Mouse (Mus musculus) left cerebral cortex, postnatal 36 days (tissue): ENCODE measurements around the gene Tmem95. TPM values are rescaled to one million over a fixed set of nuclear protein-coding genes. Genes with fewer than 3 reads are reported as not detected.
A peak's percentile ranks its signal among the peaks of the same experiment; 100 is the strongest.
"Not testable (repeated sequence)": the region's sequence is repeated elsewhere in the genome, so short reads cannot be mapped to it uniquely, and the experiment has no call there.

ENCODE experiments used
- DNase-seq, 2 experiments: peaks; one replicate each; pipeline ENCODE4 v3.0.0; 2021 to 2022; ENCODE audit warnings: low spot score in 2 of 2, mixed read lengths in 1 of 2
- intact Hi-C: fragments of 180-260 bp; cut with DNase I; formaldehyde crosslinking; loops from one replicate; pipeline ENCODE4 v1.15.1; 2025
- total RNA-seq, 2 experiments: library from RNA; stranded (reverse); gene quantifications; 2 replicates each; pipeline ENCODE4 v1.2.3; 2021

The Tmem95 gene
- total RNA-seq, 2 experiments from 2014 or later = not detected

GRCm38 (mm10) chr11:69883527-69884151 lies 5.8 kb upstream of the Tmem95 start:
- DNase-seq = no peak
- intact Hi-C loops = no loop called here

GRCm38 (mm10) chr11:69883066-69883465 lies 5.2 kb upstream of the Tmem95 start:
- no peak for DNase-seq
- intact Hi-C loops = no loop called here

DNA sequence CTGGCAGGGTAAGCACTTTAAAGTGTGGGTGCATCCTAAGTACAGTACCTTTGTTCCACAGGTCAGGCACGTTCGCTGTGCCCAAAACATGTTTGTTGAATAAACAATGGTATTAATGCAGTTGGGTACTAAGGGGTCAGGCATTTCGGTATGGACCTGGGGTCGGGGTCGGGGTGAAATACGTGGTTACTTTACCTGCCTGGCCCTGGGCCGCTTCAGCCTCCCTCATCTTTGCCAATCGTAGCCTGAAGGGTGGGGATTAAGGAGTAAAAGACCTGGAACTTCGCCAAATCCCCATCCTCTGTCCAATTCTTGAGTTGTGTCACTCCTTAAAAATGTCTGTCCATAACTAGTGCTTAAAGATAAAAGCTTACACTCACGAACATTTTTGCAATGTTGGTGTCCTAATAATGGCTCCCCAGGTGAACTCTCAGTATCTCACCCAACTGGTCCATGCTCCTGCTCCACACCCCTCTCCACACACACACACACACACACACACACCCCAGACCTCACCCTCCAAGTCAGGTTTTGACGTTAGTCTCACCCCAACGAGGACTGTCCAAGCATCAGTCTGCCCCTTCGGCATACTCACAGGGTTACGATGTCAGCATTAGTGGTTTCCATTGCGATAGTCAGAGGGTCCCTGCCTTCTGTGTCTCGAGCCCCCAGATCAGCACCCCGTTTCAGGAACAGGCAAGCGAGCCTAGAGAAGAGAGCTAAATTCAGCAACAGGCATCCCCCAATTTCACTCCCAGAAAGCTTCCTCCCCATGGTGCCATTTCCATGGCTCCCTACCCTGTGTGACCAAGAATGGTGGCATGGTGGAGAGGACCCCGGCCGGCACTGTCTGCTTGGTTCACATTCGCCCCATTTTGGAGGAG lies 4.2 kb upstream of the Tmem95 start:
- DNase-seq = no peak
- intact Hi-C loops = no loop called here

DNA sequence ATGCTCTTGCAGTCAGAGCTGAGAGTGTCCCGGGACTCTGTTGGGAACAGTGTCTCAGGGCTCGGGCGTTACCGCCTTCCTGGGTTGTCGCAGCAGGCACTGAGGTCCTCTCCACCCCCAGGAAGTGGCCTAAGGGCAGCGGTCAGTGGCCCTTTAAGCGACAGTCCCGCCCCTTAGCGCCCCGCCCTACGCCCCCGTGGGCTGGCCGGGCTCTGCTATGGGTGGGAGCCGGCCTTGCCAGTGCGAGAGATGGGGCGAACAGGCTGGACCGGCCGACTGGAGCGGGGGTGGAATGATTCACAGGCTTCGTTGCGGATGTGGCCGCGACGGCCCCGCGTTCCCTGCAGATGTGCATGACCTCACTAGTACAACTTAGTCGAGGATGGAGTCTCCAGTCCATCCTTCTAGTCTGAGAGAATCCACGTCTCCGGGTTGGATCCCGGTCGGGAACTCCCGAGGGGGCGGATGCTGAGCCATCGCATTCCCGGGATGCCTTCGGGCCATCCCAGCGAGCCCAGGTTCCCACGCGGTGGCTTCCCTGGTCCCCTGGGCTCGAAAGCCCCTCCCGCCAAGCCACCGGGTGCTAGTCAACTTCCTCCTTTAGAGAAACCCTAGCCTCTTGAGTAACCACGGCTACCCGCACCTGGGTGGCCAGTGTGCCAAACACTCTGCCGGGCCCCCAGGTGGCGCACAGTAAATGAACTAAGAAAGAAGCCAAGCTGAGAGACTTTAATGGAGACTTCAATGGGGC lies 3.2 kb upstream of the Tmem95 start, which contains the start of gene Kctd11:
TSS of gene Kctd11 (minus strand) at position 554 of the 751 bp plus-strand sequence.
- peak; percentile 59 to 68 for DNase-seq
- intact Hi-C loops = no loop called here

GRCm38 (mm10) chr11:69880506-69880852 lies 2.7 kb upstream of the Tmem95 start:
- peak in 1 of 2 experiments; percentile 29 for DNase-seq
- intact Hi-C loops = no loop called here

DNA sequence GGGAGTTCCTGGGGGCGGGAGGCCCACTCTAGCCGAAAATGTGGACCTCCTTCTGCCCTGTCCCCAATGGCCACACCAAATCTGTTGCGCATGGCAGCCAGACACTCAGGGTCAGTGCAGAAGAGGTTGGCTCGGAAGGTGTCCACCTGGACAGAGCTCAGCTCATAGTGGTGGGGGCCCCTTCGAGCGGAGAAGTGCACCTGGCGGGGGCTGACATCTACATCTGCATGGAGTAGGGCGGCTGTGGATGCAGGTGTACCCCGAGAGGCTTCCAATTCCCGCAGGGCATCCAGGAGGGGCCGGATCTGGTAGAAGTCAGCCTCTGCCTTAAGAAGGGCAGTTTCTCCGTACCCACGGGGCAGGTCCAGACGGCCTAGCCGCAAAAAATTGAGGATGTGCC lies 1.9 kb upstream of the Tmem95 start:
- intact Hi-C loops = loop anchor here (5.0 kb wide), 1 partner anchor 77 kb away; the partner anchor contains the start of gene Fgf11

GRCm38 (mm10) chr11:69878952-69879351 lies 1.1 kb upstream of the Tmem95 start:
- intact Hi-C loops = loop anchor here (5.0 kb wide), 1 partner anchor 77 kb away; the partner anchor contains the start of gene Fgf11
- no peak for DNase-seq

More for the DNA sequence above, 1.9 kb upstream of the Tmem95 start:
- no peak for DNase-seq

- intact Hi-C loops = loop anchor here (5.0 kb wide), 1 partner anchor 76 kb away; the partner anchor contains the start of gene Fgf11
- DNase-seq = no peak
These were observed 581 bp upstream of the Tmem95 start for GRCm38 (mm10) chr11:69878399-69878798.

GRCm38 (mm10) chr11:69876867-69877266 lies 951 bp downstream of the Tmem95 start:
- peak; percentile 67 to 74 for DNase-seq
- intact Hi-C loops = loop anchor here (5.0 kb wide), 1 partner anchor 75 kb away; the partner anchor contains the start of gene Fgf11

GRCm38 (mm10) chr11:69876186-69876585 lies 1.6 kb downstream of the Tmem95 start:
- DNase-seq = peak; percentile 23 to 30
- intact Hi-C loops = loop anchor here (5.0 kb wide), 1 partner anchor 74 kb away; the partner anchor contains the start of gene Fgf11

- intact Hi-C loops = no loop called here
- no peak for DNase-seq
These were observed 5.4 kb downstream of the Tmem95 start for GRCm38 (mm10) chr11:69872451-69872850.

GRCm38 (mm10) chr11:69871822-69872221 lies 6.0 kb downstream of the Tmem95 start:
- intact Hi-C loops = no loop called here
- DNase-seq = no peak

- no peak for DNase-seq
- intact Hi-C loops = no loop called here
These were observed 7.3 kb downstream of the Tmem95 start for GRCm38 (mm10) chr11:69870289-69871069.

- no peak for DNase-seq
- intact Hi-C loops = no loop called here
These were observed 10.5 kb downstream of the Tmem95 start for GRCm38 (mm10) chr11:69867335-69867734.

- no peak for DNase-seq
These were observed 12.3 kb downstream of the Tmem95 start for GRCm38 (mm10) chr11:69865561-69865960.

GRCm38 (mm10) chr11:69864138-69864860 lies 13.5 kb downstream of the Tmem95 start:
- intact Hi-C loops = no loop called here
- no peak for DNase-seq

More at GRCm38 (mm10) chr11:69865561-69865960, 12.3 kb downstream of the Tmem95 start:
- intact Hi-C loops = no loop called here

- intact Hi-C loops, DNase-seq: not testable (repeated sequence)
These were observed 14.1 kb downstream of the Tmem95 start for GRCm38 (mm10) chr11:69863729-69864128.
